Mouse (Mus musculus): Measurements from ENCODE around the gene Efcab9.

DNA sequence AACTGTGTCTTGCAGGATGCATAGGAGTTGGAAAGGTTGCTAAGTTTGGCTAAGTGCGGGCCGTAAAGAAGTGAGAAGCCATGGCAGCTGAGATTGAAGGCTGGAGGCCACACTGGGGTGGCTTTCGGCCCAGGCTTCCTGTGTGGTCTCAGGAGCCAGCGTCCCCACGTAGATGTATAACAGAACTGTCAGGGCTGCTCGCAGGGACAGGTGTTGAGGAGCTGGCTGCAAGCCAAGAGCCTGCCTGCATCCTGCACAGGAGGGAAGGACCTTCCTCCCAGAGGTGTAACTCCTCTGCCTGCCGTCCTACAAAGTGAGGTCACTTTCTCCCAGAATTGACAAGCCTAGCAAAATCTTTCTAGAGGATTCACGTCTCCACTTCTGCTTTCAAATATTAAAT is 26.8 kb upstream of the Efcab9 start:
- no peak for TF ChIP-seq CTCF (IDR thresholded peaks at IDR 0.05; ENCODE audit: low read depth, low read length)
- TF ChIP-seq POLR2A (IDR thresholded peaks at IDR 0.05; ENCODE audit: borderline replicate concordance, low read depth, low read length) = no peak
